Mouse (Mus musculus): ENCODE results near the gene Cbll1. TPM values are rescaled to one million over a fixed set of nuclear protein-coding genes. Genes with fewer than 3 reads are reported as not detected.
"Not testable (repeated sequence)": the region's sequence is repeated elsewhere in the genome, so short reads cannot be mapped to it uniquely, and the experiment has no call there.

Gene Cbll1
- polyA plus RNA-seq, 1 experiment from 2014 or later = 15.9 TPM

GRCm38 (mm10) chr12:31513724-31514503 lies 14.5 kb upstream of the Cbll1 start:
- WGBS = 84% methylated on average over 6 of the region's 6 CpGs
- Histone ChIP-seq H3K4me2 (replicated peaks) (no peak overlapping the region), H3K9me3 (replicated peaks) (no peaks in the 10 kb centered on the region), H3K4me3 (no peak overlapping the region), H3K9ac (no peak overlapping the region), H3K27ac (no peak overlapping the region), H3K27me3 (no peaks in the 10 kb centered on the region), H3K4me1 (no peaks in the 10 kb centered on the region), H3K36me3 (no peaks in the 10 kb centered on the region)
- ATAC-seq (ENCODE audit: low FRiP score) = no peak

GRCm38 (mm10) chr12:31512634-31513411 lies 13.4 kb upstream of the Cbll1 start:
- no peak overlapping the region for H3K4me3 ChIP-seq
- no peak overlapping the region for H3K4me2 ChIP-seq (replicated peaks)
- 92% methylated on average over 14 of the region's 14 CpGs for WGBS
- no peaks in the 10 kb centered on the region for H3K36me3 ChIP-seq
- H3K27ac ChIP-seq = no peak overlapping the region
- no peaks in the 10 kb centered on the region for H3K4me1 ChIP-seq
- no peaks in the 10 kb centered on the region for H3K9me3 ChIP-seq (replicated peaks)
- H3K9ac ChIP-seq = no peak overlapping the region
- no peak for ATAC-seq (ENCODE audit: low FRiP score)
- no peaks in the 10 kb centered on the region for H3K27me3 ChIP-seq

GRCm38 (mm10) chr12:31511218-31511617 lies 11.8 kb upstream of the Cbll1 start:
- WGBS = 65% methylated on average over 4 of the region's 5 CpGs

GRCm38 (mm10) chr12:31508496-31508895 lies 9.1 kb upstream of the Cbll1 start:
- Histone ChIP-seq H3K36me3 (no peaks in the 10 kb centered on the region), H3K27me3 (no peaks in the 10 kb centered on the region), H3K27ac (no peak overlapping the region), H3K9ac (no peak overlapping the region), H3K9me3 (replicated peaks) (no peaks in the 10 kb centered on the region), H3K4me1 (no peaks in the 10 kb centered on the region), H3K4me2 (replicated peaks) (no peak overlapping the region), H3K4me3 (no peak overlapping the region)
- WGBS = 84% methylated on average over 6 of the region's 6 CpGs
- ATAC-seq (ENCODE audit: low FRiP score) = no peak

More at GRCm38 (mm10) chr12:31511218-31511617, 11.8 kb upstream of the Cbll1 start:
- Histone ChIP-seq H3K4me3 (no peak overlapping the region), H3K9me3 (replicated peaks) (no peaks in the 10 kb centered on the region), H3K27me3 (no peaks in the 10 kb centered on the region), H3K9ac (no peak overlapping the region), H3K36me3 (no peaks in the 10 kb centered on the region), H3K27ac (no peak overlapping the region), H3K4me1 (no peaks in the 10 kb centered on the region), H3K4me2 (replicated peaks) (no peak overlapping the region)
- ATAC-seq (ENCODE audit: low FRiP score) = no peak

GRCm38 (mm10) chr12:31507718-31508364 lies 8.4 kb upstream of the Cbll1 start:
- no peak overlapping the region for H3K4me2 ChIP-seq (replicated peaks)
- H3K27me3 ChIP-seq = no peaks in the 10 kb centered on the region
- H3K9me3 ChIP-seq (replicated peaks) = no peaks in the 10 kb centered on the region
- no peaks in the 10 kb centered on the region for H3K36me3 ChIP-seq
- no peak overlapping the region for H3K4me3 ChIP-seq
- no peak overlapping the region for H3K27ac ChIP-seq
- no peak for ATAC-seq (ENCODE audit: low FRiP score)
- H3K9ac ChIP-seq = no peak overlapping the region
- WGBS = 48% methylated on average over 6 of the region's 6 CpGs
- H3K4me1 ChIP-seq = no peaks in the 10 kb centered on the region

GRCm38 (mm10) chr12:31503211-31503610 lies 3.8 kb upstream of the Cbll1 start:
- H3K4me1 ChIP-seq = peaks cover 9% of the 10 kb centered on the region
- H3K27me3 ChIP-seq = no peaks in the 10 kb centered on the region
- no peak overlapping the region for H3K27ac ChIP-seq
- H3K4me3 ChIP-seq = no peak overlapping the region
- no peaks in the 10 kb centered on the region for H3K9me3 ChIP-seq (replicated peaks)
- no peak for ATAC-seq (ENCODE audit: low FRiP score)
- no peaks in the 10 kb centered on the region for H3K36me3 ChIP-seq
- H3K9ac ChIP-seq = no peak overlapping the region
- no peak overlapping the region for H3K4me2 ChIP-seq (replicated peaks)

- H3K4me2 ChIP-seq (replicated peaks) = no peak overlapping the region
- no peaks in the 10 kb centered on the region for H3K9me3 ChIP-seq (replicated peaks)
- WGBS = 63% methylated on average over 4 of the region's 4 CpGs
- no peak overlapping the region for H3K4me3 ChIP-seq
- no peaks in the 10 kb centered on the region for H3K27me3 ChIP-seq
- H3K4me1 ChIP-seq = peaks cover 15% of the 10 kb centered on the region
- H3K9ac ChIP-seq = no peak overlapping the region
- no peaks in the 10 kb centered on the region for H3K36me3 ChIP-seq
- H3K27ac ChIP-seq = no peak overlapping the region
- no peak for ATAC-seq (ENCODE audit: low FRiP score)
Measured at GRCm38 (mm10) chr12:31501266-31501665, 1.9 kb upstream of the Cbll1 start.

- Histone ChIP-seq H3K27me3 (no peaks in the 10 kb centered on the region), H3K4me3 (peak overlapping the region; percentile 88), H3K4me1 (peaks cover 15% of the 10 kb centered on the region), H3K9me3 (replicated peaks) (no peaks in the 10 kb centered on the region), H3K36me3 (no peaks in the 10 kb centered on the region), H3K27ac (peak overlapping the region; percentile 95), H3K9ac (peak overlapping the region; percentile 76), H3K4me2 (replicated peaks) (peak overlapping the region; percentile 73)
- 2% methylated on average over 12 of the region's 12 CpGs for WGBS
- peak; percentile 18; the same call in 1 of the 2 replicates for ATAC-seq (ENCODE audit: low FRiP score)
Measured at GRCm38 (mm10) chr12:31500196-31500595, 780 bp upstream of the Cbll1 start.

- Histone ChIP-seq H3K9ac (peak overlapping the region; percentile 76), H3K9me3 (replicated peaks) (no peaks in the 10 kb centered on the region), H3K36me3 (peaks cover 6% of the 10 kb centered on the region), H3K4me2 (replicated peaks) (peak overlapping the region; percentile 73), H3K4me1 (peaks cover 15% of the 10 kb centered on the region), H3K27me3 (no peaks in the 10 kb centered on the region), H3K27ac (peak overlapping the region; percentile 95), H3K4me3 (peak overlapping the region; percentile 88)
- no peak for ATAC-seq (ENCODE audit: low FRiP score)
- WGBS = under 1% methylated on average over 25 of the region's 25 CpGs
Measured at GRCm38 (mm10) chr12:31498936-31499313, 491 bp downstream of the Cbll1 start.

GRCm38 (mm10) chr12:31486431-31486830 lies 13.0 kb downstream of the Cbll1 start:
- peaks cover 38% of the 10 kb centered on the region for H3K36me3 ChIP-seq
- ATAC-seq (ENCODE audit: low FRiP score) = no peak
- 89% methylated on average over 6 of the region's 6 CpGs for WGBS

GRCm38 (mm10) chr12:31478182-31478581 lies 21.2 kb downstream of the Cbll1 start:
- not testable (repeated sequence) for H3K36me3 ChIP-seq; H3K4me2 ChIP-seq (replicated peaks); H3K27ac ChIP-seq; H3K9me3 ChIP-seq (replicated peaks); H3K27me3 ChIP-seq; H3K9ac ChIP-seq; H3K4me3 ChIP-seq; ATAC-seq (ENCODE audit: low FRiP score); H3K4me1 ChIP-seq
- 96% methylated on average over 4 of the region's 6 CpGs for WGBS

More at GRCm38 (mm10) chr12:31486431-31486830, 13.0 kb downstream of the Cbll1 start:
- Histone ChIP-seq H3K4me3 (no peak overlapping the region), H3K27ac (no peak overlapping the region), H3K4me1 (no peaks in the 10 kb centered on the region), H3K27me3 (no peaks in the 10 kb centered on the region), H3K9me3 (replicated peaks) (no peaks in the 10 kb centered on the region), H3K4me2 (replicated peaks) (no peak overlapping the region), H3K9ac (no peak overlapping the region)

GRCm38 (mm10) chr12:31462615-31463014 lies 36.8 kb downstream of the Cbll1 start:
- no peak overlapping the region for H3K4me2 ChIP-seq (replicated peaks)
- H3K27me3 ChIP-seq = no peaks in the 10 kb centered on the region
- H3K27ac ChIP-seq = no peak overlapping the region
- ATAC-seq (ENCODE audit: low FRiP score) = no peak
- no peak overlapping the region for H3K9ac ChIP-seq
- 76% methylated on average over 4 of the region's 4 CpGs for WGBS
- no peaks in the 10 kb centered on the region for H3K9me3 ChIP-seq (replicated peaks)
- H3K4me3 ChIP-seq = no peak overlapping the region
- no peaks in the 10 kb centered on the region for H3K36me3 ChIP-seq
- H3K4me1 ChIP-seq = no peaks in the 10 kb centered on the region

Measured in hindbrain, embryonic 12.5 days (tissue).